Mouse (Mus musculus) embryonic fibroblast, embryonic 13.5 days (primary cell): Measurements from ENCODE around the gene Cyb5d1. TPM values are rescaled to one million over a fixed set of nuclear protein-coding genes. Genes with fewer than 3 reads are reported as not detected.
A peak's percentile ranks its signal among the peaks of the same experiment; 100 is the strongest.
"Not testable (repeated sequence)": the region's sequence is repeated elsewhere in the genome, so short reads cannot be mapped to it uniquely, and the experiment has no call there.

Source experiments
- H3K27ac ChIP-seq: 2 replicates; pipeline ENCODE4 v1.5.1; 2012; ENCODE audit warnings: low read length, control low read depth, inconsistent platforms; ENCODE audit not compliant: insufficient read depth
- H3K4me1 ChIP-seq: 2 replicates; pipeline ENCODE4 v1.6.1; 2011; ENCODE audit warnings: low read length; ENCODE audit not compliant: control insufficient read depth, insufficient read depth
- H3K4me3 ChIP-seq: 2 replicates; pipeline ENCODE4 v1.5.1; 2011; ENCODE audit warnings: mild to moderate bottlenecking, control low read depth, low read length; ENCODE audit not compliant: insufficient read depth
- CTCF ChIP-seq: IDR thresholded peaks from 2 replicates; pipeline ENCODE4 v1.5.1; 2011; ENCODE audit warnings: mild to moderate bottlenecking, control low read depth, low read length, moderate library complexity, borderline replicate concordance; ENCODE audit not compliant: insufficient read depth
- POLR2A ChIP-seq: IDR thresholded peaks from 2 replicates; pipeline ENCODE4 v1.6.1; 2011; ENCODE audit warnings: low read depth, mild to moderate bottlenecking, control low read depth, low read length, moderate library complexity
- polyA plus RNA-seq: library from polyadenylated mRNA; stranded (reverse); fragments of >200 nt; gene quantifications from 2 replicates; pipeline ENCODE4 v1.2.4, GENCODE M21; 2011; ENCODE audit warnings: low read depth; ENCODE audit not compliant: missing spikeins, insufficient read length

Gene Cyb5d1
- polyA plus RNA-seq, 1 experiment = 51.0 TPM

DNA sequence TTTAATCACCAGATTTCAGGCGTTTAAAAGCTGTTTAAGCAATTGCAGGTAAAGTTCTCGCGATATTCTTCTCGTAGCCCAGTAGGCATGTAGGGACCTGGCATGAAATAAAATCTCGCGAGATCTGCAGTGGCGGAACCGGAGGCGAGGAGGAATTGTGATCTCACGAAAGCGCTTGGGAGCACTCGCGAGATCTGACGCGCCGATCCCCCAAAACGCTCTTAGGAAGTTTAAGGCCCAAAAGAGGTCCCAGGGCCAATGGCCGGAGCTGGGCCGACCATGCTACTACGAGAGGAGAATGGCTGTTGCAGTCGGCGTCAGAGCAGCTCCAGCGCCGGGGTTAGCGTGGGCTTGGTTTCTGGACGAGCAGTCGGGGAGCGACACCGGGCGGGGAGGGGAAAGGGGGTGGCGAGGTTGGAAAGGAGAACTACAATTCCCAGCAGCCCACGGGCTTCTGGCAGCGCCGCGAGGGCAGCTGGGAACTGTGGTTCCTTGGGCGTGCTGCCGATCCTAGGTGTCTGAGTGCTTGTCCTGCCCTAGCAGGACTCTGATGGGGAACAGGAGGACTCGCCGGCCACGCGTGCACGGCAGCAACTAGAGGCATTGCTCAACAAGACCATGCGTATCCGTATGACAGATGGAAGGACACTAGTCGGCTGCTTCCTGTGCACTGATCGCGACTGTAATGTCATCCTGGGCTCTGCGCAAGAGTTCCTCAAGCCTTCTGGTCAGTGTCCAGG lies 373 bp upstream of the Cyb5d1 start:
- peak overlapping the region; percentile 94 for H3K27ac ChIP-seq
- H3K4me3 ChIP-seq = peak overlapping the region; percentile 87
- TF ChIP-seq CTCF = no peak
- TF ChIP-seq POLR2A = peak; percentile 86
- H3K4me1 ChIP-seq = peaks cover 4% of the 10 kb centered on the region; the same call in 1 of the 2 replicates

DNA sequence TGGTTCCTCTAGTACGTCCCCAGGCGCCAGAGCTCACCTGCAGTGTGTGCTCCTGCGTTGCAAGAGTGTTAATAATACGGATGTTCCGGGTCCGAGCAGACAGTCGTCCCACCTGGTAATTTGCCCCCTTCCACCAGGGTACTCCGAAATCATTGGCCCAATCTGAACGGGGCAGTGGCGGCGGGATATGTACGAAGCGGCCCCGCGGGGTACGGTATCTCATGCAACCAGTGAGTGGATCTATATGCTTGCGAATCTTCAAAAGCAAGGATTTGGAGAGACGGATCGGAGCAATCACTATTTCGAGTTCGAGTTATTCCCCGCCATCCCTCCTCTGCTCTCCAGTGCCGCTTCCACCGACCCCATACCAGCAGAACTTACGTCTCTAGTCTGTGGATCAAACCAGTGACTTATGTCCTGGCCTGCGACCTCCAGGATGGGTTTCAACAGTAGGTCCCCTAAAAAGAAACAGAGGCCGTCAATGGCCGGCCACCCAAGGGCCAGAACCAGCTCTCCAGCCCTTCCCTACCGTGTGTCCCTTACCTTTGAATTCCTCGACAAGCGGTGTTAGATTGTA lies 752 bp downstream of the Cyb5d1 start:
- not testable (repeated sequence) for H3K27ac ChIP-seq, H3K4me1 ChIP-seq
- H3K4me3 ChIP-seq = peak overlapping the region; percentile 87

DNA sequence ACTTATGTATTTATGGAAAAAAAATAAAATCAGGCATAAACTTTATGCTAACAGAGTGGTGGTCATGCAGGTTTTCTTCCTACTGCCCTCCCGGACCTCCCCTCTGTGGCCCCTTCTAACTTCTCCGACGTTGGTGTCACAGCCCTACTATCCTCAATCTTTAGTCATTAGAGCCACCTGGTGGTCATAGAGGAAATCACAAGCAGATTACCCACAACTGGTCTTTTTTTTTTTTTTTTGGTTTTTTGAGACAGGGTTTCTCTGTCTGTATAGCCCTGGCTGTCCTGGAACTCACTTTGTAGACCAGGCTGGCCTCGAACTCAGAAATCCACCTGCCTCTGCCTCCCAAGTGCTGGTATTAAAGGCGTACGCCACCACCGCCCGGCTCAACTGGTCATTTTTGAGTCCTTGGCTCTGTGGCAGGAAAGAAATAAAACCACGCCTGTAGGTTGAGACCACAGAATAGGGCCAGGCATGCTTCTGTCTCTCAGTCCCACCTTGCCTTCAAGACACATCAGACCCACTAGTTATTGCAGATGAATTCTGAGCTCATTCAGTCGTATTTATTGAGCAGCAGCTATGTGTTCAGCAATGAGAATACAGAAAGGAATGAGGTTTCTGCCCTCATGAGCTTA lies 4.9 kb downstream of the Cyb5d1 start:
- no peak for TF ChIP-seq POLR2A
- no peak for TF ChIP-seq CTCF
- Histone ChIP-seq H3K4me1 (no peaks in the 10 kb centered on the region), H3K27ac (no peak overlapping the region), H3K4me3 (no peak overlapping the region)

GRCm38 (mm10) chr11:69389531-69390399 lies 5.7 kb downstream of the Cyb5d1 start:
- Histone ChIP-seq H3K4me3 (no peak overlapping the region), H3K27ac (no peak overlapping the region), H3K4me1 (no peaks in the 10 kb centered on the region)
- no peak for TF ChIP-seq POLR2A
- no peak for TF ChIP-seq CTCF

- Histone ChIP-seq H3K27ac (no peak overlapping the region), H3K4me1 (no peaks in the 10 kb centered on the region), H3K4me3 (no peak overlapping the region)
- no peak for TF ChIP-seq POLR2A
- TF ChIP-seq CTCF = no peak
These were observed 6.8 kb downstream of the Cyb5d1 start for GRCm38 (mm10) chr11:69388680-69389079.

GRCm38 (mm10) chr11:69386758-69387157 lies 8.7 kb downstream of the Cyb5d1 start:
- H3K4me3 ChIP-seq = no peak overlapping the region
- H3K27ac ChIP-seq = no peak overlapping the region
- TF ChIP-seq POLR2A (no peak), CTCF (no peak)
- H3K4me1 ChIP-seq = peaks cover 7% of the 10 kb centered on the region

DNA sequence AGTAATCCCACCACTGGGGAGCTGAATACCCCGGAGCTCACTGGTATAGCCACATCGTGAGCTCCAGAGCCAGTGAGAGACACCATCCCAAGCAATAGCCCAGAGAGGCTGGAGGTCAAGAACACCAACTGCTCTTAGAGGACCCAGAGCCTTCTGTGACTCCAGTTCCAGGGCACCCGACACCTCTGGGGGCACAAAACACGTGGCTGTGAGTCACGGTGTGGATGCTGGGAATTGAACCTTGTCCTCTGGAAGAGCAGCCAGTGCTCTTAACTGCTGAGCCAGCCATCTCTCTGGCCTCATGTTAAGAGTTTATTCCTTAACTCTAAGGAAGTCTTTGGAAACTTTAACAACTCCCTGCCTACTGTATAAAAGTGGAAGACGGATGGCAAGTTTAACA lies 10.5 kb downstream of the Cyb5d1 start:
- TF ChIP-seq POLR2A = no peak
- no peak overlapping the region for H3K27ac ChIP-seq
- no peak overlapping the region for H3K4me3 ChIP-seq
- peaks cover 7% of the 10 kb centered on the region for H3K4me1 ChIP-seq

- Histone ChIP-seq H3K4me1 (peaks cover 7% of the 10 kb centered on the region), H3K4me3 (no peak overlapping the region), H3K27ac (peak overlapping the region; percentile 58)
- no peak for TF ChIP-seq CTCF
- 0 out of 2 replicates have a peak, but pooled peaks have one; percentile 18 for TF ChIP-seq POLR2A
These were observed 12.8 kb downstream of the Cyb5d1 start for GRCm38 (mm10) chr11:69382478-69383105.

- TF ChIP-seq POLR2A (no peak), CTCF (no peak)
- H3K4me3 ChIP-seq = no peak overlapping the region
These were observed 14.1 kb downstream of the Cyb5d1 start for GRCm38 (mm10) chr11:69381356-69381755.

DNA sequence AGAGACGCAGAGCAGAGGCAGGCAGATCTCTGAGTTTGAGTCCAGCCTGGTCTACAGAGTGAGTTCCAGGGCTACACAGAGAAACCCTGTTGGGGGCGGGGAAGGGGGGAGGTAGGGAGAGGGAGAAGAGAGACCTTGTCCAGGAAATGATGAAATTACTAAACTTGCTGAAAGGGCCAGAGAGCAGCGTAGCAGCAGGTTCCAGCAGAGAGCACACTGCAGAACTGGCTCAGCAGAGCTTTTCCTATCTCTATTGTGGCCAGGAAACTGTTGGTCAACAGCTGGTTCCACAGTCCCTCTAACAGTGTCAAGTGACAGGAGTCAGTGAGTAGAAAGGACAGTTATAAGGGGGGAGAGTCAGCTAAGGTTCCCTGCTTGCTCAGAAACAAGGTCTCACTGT lies 15.8 kb downstream of the Cyb5d1 start:
- Histone ChIP-seq H3K27ac (no peak overlapping the region), H3K4me1 (peaks cover 7% of the 10 kb centered on the region), H3K4me3 (no peak overlapping the region)
- TF ChIP-seq CTCF = no peak
- no peak for TF ChIP-seq POLR2A

More at GRCm38 (mm10) chr11:69381356-69381755, 14.1 kb downstream of the Cyb5d1 start:
- peaks cover 7% of the 10 kb centered on the region for H3K4me1 ChIP-seq
- no peak overlapping the region for H3K27ac ChIP-seq
